Mouse (Mus musculus): Measurements from ENCODE around the gene Tdp2.
A peak's percentile ranks its signal among the peaks of the same experiment; 100 is the strongest.

Tdp2 gene

GRCm38 (mm10) chr13:24831353-24832130, at the start of gene Tdp2, which contains the start of gene Acot13:
Gene Tdp2 (plus strand): TSS chr13:24831679.
Gene Acot13 (minus strand): TSS chr13:24831540.
- DNase-seq = peak; percentile 96

- no peak for DNase-seq
Measured at GRCm38 (mm10) chr13:24781916-24782315, 49.6 kb upstream of the Tdp2 start.

- DNase-seq = peak; percentile 70
Measured at GRCm38 (mm10) chr13:24786014-24786490, 45.4 kb upstream of the Tdp2 start.

GRCm38 (mm10) chr13:24787477-24787876, 44.0 kb upstream of the Tdp2 start:
- DNase-seq = no peak

- no peak for DNase-seq
Measured at GRCm38 (mm10) chr13:24791349-24791748, 40.1 kb upstream of the Tdp2 start.

GRCm38 (mm10) chr13:24792411-24793045, 39.0 kb upstream of the Tdp2 start:
- DNase-seq = no peak

- no peak for DNase-seq
Measured at GRCm38 (mm10) chr13:24798686-24799085, 32.8 kb upstream of the Tdp2 start.

GRCm38 (mm10) chr13:24799378-24799777, 32.1 kb upstream of the Tdp2 start:
- no peak for DNase-seq

- peak; percentile 64 for DNase-seq
Measured at GRCm38 (mm10) chr13:24799925-24800673, 31.4 kb upstream of the Tdp2 start.

- DNase-seq = peak; percentile 99
Measured at GRCm38 (mm10) chr13:24800674-24801307, 30.7 kb upstream of the Tdp2 start.

GRCm38 (mm10) chr13:24801308-24801921, 30.1 kb upstream of the Tdp2 start, which contains the start of gene BC005537:
Gene BC005537 (plus strand): TSS chr13:24801657.
- DNase-seq = no peak

GRCm38 (mm10) chr13:24802131-24802691, 29.3 kb upstream of the Tdp2 start:
- DNase-seq = no peak

GRCm38 (mm10) chr13:24803196-24803595, 28.3 kb upstream of the Tdp2 start:
- DNase-seq = no peak

- peak; percentile 67 for DNase-seq
Measured at GRCm38 (mm10) chr13:24806079-24806478, 25.4 kb upstream of the Tdp2 start.

- no peak for DNase-seq
Measured at GRCm38 (mm10) chr13:24812521-24812920, 19.0 kb upstream of the Tdp2 start.

- peak; percentile 78 for DNase-seq
Measured at GRCm38 (mm10) chr13:24814616-24815015, 16.9 kb upstream of the Tdp2 start.

GRCm38 (mm10) chr13:24816125-24817092, 15.1 kb upstream of the Tdp2 start:
- peak; percentile 73 for DNase-seq

- DNase-seq = peak; percentile 47
Measured at GRCm38 (mm10) chr13:24819931-24820330, 11.5 kb upstream of the Tdp2 start.

- DNase-seq = no peak
Measured at GRCm38 (mm10) chr13:24822663-24823343, 8.7 kb upstream of the Tdp2 start.

- no peak for DNase-seq
Measured at GRCm38 (mm10) chr13:24824647-24825046, 6.8 kb upstream of the Tdp2 start.

Data from kidney, adult 9 months (tissue).